Mouse (Mus musculus) liver, embryonic 15.5 days (tissue): ENCODE data around the gene Snta1. TPM values are rescaled to one million over a fixed set of nuclear protein-coding genes. Genes with fewer than 3 reads are reported as not detected.

Source experiments
- ATAC-seq: fragments of 200-750 bp; cut with Nextera tagmentation; 2 replicates; pipeline ENCODE4 v1.8.0; 2017; ENCODE audit warnings: moderate number of reproducible peaks, mild to moderate bottlenecking, moderate library complexity; ENCODE audit not compliant: insufficient read depth
- H3K27ac ChIP-seq: fragments of 300-500 bp; sonication (generic); replicated peaks from 2 replicates; pipeline ENCODE4 v1.5.1; 2015; ENCODE audit warnings: mild to moderate bottlenecking, inconsistent platforms
- H3K27me3 ChIP-seq: fragments of 300-500 bp; sonication (generic); 2 replicates; pipeline ENCODE4 v1.6.1; 2015; ENCODE audit warnings: mild to moderate bottlenecking, inconsistent platforms
- H3K36me3 ChIP-seq: fragments of 300-500 bp; sonication (generic); replicated peaks from 2 replicates; pipeline ENCODE4 v1.6.1; 2015; ENCODE audit warnings: moderate library complexity, mild to moderate bottlenecking, inconsistent platforms
- H3K4me1 ChIP-seq: fragments of 300-500 bp; sonication (generic); replicated peaks from 2 replicates; pipeline ENCODE4 v1.6.1; 2015; ENCODE audit warnings: inconsistent platforms
- H3K4me2 ChIP-seq: fragments of 300-500 bp; sonication (generic); 2 replicates; pipeline ENCODE4 v1.6.1; 2015; ENCODE audit warnings: moderate library complexity, mild to moderate bottlenecking, inconsistent platforms
- H3K4me3 ChIP-seq: fragments of 300-500 bp; sonication (generic); replicated peaks from 2 replicates; pipeline ENCODE4 v1.5.1; 2015; ENCODE audit warnings: mild to moderate bottlenecking, inconsistent platforms
- H3K9ac ChIP-seq: fragments of 300-500 bp; sonication (generic); 2 replicates; pipeline ENCODE4 v1.6.1; 2015; ENCODE audit warnings: moderate library complexity, mild to moderate bottlenecking, inconsistent platforms
- H3K9me3 ChIP-seq: fragments of 300-500 bp; sonication (generic); replicated peaks from 2 replicates; pipeline ENCODE4 v1.6.1; 2016; ENCODE audit warnings: inconsistent platforms
- WGBS: fragments of 180-500 bp; shearing (Covaris S2); methylation state at CpG from one replicate; pipeline ENCODE4 v1.1.7; 2015; ENCODE audit warnings: mixed read lengths; ENCODE audit not compliant: insufficient replicate concordance; 5-methylcytosine and 5-hydroxymethylcytosine counted together
- polyA plus RNA-seq: library from polyadenylated mRNA; unstranded; fragments of >200 nt; fragmentation: Nextera tagmentation; extraction: Ambion mirVana; gene quantifications from 2 replicates; pipeline ENCODE4 v1.2.1, GENCODE M21; 2015

The Snta1 gene
- polyA plus RNA-seq, 1 experiment from 2014 or later, result 2.9 TPM

GRCm38 (mm10) chr2:154399325-154399724 is 8.6 kb downstream of the Snta1 start:
- H3K27ac ChIP-seq, result no peak overlapping the region
- H3K4me2 ChIP-seq, result no peak overlapping the region
- no peaks in the 10 kb centered on the region; the same call in 1 of the 2 replicates for H3K27me3 ChIP-seq
- H3K36me3 ChIP-seq, result no peaks in the 10 kb centered on the region
- H3K4me3 ChIP-seq, result no peak overlapping the region
- no peak for ATAC-seq
- H3K4me1 ChIP-seq, result no peaks in the 10 kb centered on the region
- H3K9me3 ChIP-seq, result no peaks in the 10 kb centered on the region
- 76% methylated on average over 2 of the region's 2 CpGs for WGBS
- no peak overlapping the region for H3K9ac ChIP-seq

GRCm38 (mm10) chr2:154398267-154398666 is 9.6 kb downstream of the Snta1 start:
- Histone ChIP-seq H3K4me2 (no peak overlapping the region), H3K4me1 (no peaks in the 10 kb centered on the region), H3K36me3 (no peaks in the 10 kb centered on the region), H3K9ac (no peak overlapping the region), H3K27me3 (no peaks in the 10 kb centered on the region; the same call in 1 of the 2 replicates), H3K9me3 (no peaks in the 10 kb centered on the region), H3K4me3 (no peak overlapping the region), H3K27ac (no peak overlapping the region)
- 67% methylated on average over 7 of the region's 7 CpGs for WGBS
- no peak for ATAC-seq

- Histone ChIP-seq H3K4me3 (no peak overlapping the region), H3K27me3 (no peaks in the 10 kb centered on the region), H3K9ac (no peak overlapping the region), H3K27ac (no peak overlapping the region), H3K9me3 (no peaks in the 10 kb centered on the region), H3K36me3 (no peaks in the 10 kb centered on the region), H3K4me2 (no peak overlapping the region), H3K4me1 (no peaks in the 10 kb centered on the region)
- ATAC-seq, result no peak
- 54% methylated on average over 2 of the region's 2 CpGs for WGBS
Measured at GRCm38 (mm10) chr2:154396529-154396928, 11.4 kb downstream of the Snta1 start.

- Histone ChIP-seq H3K4me2 (no peak overlapping the region), H3K9me3 (no peaks in the 10 kb centered on the region), H3K9ac (no peak overlapping the region), H3K4me3 (no peak overlapping the region), H3K27ac (no peak overlapping the region), H3K4me1 (no peaks in the 10 kb centered on the region; the same call in 1 of the 2 replicates), H3K36me3 (no peaks in the 10 kb centered on the region), H3K27me3 (no peaks in the 10 kb centered on the region)
- ATAC-seq, result no peak
- WGBS, result 61% methylated on average over 3 of the region's 3 CpGs
Measured at GRCm38 (mm10) chr2:154394602-154395001, 13.3 kb downstream of the Snta1 start.

GRCm38 (mm10) chr2:154390180-154390964 is 17.5 kb downstream of the Snta1 start:
- WGBS, result 63% methylated on average over 11 of the region's 11 CpGs
- no peak overlapping the region for H3K4me3 ChIP-seq
- peak; percentile 85 for ATAC-seq
- H3K36me3 ChIP-seq, result no peaks in the 10 kb centered on the region
- no peak overlapping the region for H3K9ac ChIP-seq
- peak overlapping the region; percentile 29 for H3K27ac ChIP-seq
- no peaks in the 10 kb centered on the region; the same call in 1 of the 2 replicates for H3K4me1 ChIP-seq
- H3K27me3 ChIP-seq, result no peaks in the 10 kb centered on the region
- H3K4me2 ChIP-seq, result no peak overlapping the region
- no peaks in the 10 kb centered on the region for H3K9me3 ChIP-seq

GRCm38 (mm10) chr2:154379103-154379502 is 28.8 kb downstream of the Snta1 start:
- 69% methylated on average over 7 of the region's 7 CpGs for WGBS
- Histone ChIP-seq H3K9me3 (no peaks in the 10 kb centered on the region), H3K4me3 (no peak overlapping the region), H3K4me2 (no peak overlapping the region), H3K27me3 (no peaks in the 10 kb centered on the region), H3K36me3 (no peaks in the 10 kb centered on the region), H3K4me1 (0 out of 2 replicates have a peak, but pooled peaks cover 3% of the 10 kb centered on the region), H3K27ac (no peak overlapping the region), H3K9ac (no peak overlapping the region)
- ATAC-seq, result no peak

- Histone ChIP-seq H3K9me3 (no peaks in the 10 kb centered on the region), H3K27ac (no peak overlapping the region), H3K27me3 (no peaks in the 10 kb centered on the region), H3K36me3 (no peaks in the 10 kb centered on the region), H3K9ac (no peak overlapping the region), H3K4me3 (no peak overlapping the region), H3K4me2 (no peak overlapping the region), H3K4me1 (peaks cover 23% of the 10 kb centered on the region)
- 71% methylated on average over 6 of the region's 6 CpGs for WGBS
- no peak for ATAC-seq
Measured at GRCm38 (mm10) chr2:154374807-154375601, 32.9 kb downstream of the Snta1 start.

GRCm38 (mm10) chr2:154373961-154374632 is 33.8 kb downstream of the Snta1 start:
- H3K4me2 ChIP-seq, result no peak overlapping the region
- 52% methylated on average over 6 of the region's 6 CpGs for WGBS

GRCm38 (mm10) chr2:154372842-154373500 is 34.9 kb downstream of the Snta1 start, which contains the start of gene Cdk5rap1:
Gene Cdk5rap1 (minus strand): TSS chr2:154373010.
- Histone ChIP-seq H3K4me1 (peaks cover 23% of the 10 kb centered on the region), H3K9ac (peak within 1 kb of the TSS; percentile 91), H3K9me3 (no peaks in the 10 kb centered on the region), H3K27me3 (no peaks in the 10 kb centered on the region), H3K36me3 (peaks cover 7% of the 10 kb centered on the region; the same call in 1 of the 2 replicates), H3K4me3 (peak within 1 kb of the TSS; percentile 80), H3K27ac (peak within 1 kb of the TSS; percentile 87), H3K4me2 (peak within 1 kb of the TSS; percentile 81)
- 14% methylated on average over 9 of the region's 9 CpGs for WGBS
- ATAC-seq, result peak; percentile 33; the same call in 1 of the 2 replicates

More at GRCm38 (mm10) chr2:154373961-154374632, 33.8 kb downstream of the Snta1 start:
- no peak for ATAC-seq
- Histone ChIP-seq H3K27me3 (no peaks in the 10 kb centered on the region), H3K27ac (peak overlapping the region; percentile 4; the same call in 1 of the 2 replicates), H3K36me3 (peaks cover 6% of the 10 kb centered on the region; the same call in 1 of the 2 replicates), H3K4me1 (peaks cover 23% of the 10 kb centered on the region), H3K9ac (no peak overlapping the region), H3K4me3 (no peak overlapping the region), H3K9me3 (no peaks in the 10 kb centered on the region)

GRCm38 (mm10) chr2:154372151-154372829 is 35.6 kb downstream of the Snta1 start:
- no peaks in the 10 kb centered on the region for H3K9me3 ChIP-seq
- under 1% methylated on average over 42 of the region's 42 CpGs for WGBS
- no peaks in the 10 kb centered on the region for H3K27me3 ChIP-seq
- H3K9ac ChIP-seq, result peak overlapping the region; percentile 91
- H3K4me2 ChIP-seq, result peak overlapping the region; percentile 81
- peaks cover 13% of the 10 kb centered on the region; the same call in 1 of the 2 replicates for H3K36me3 ChIP-seq
- peaks cover 23% of the 10 kb centered on the region for H3K4me1 ChIP-seq
- H3K27ac ChIP-seq, result peak overlapping the region; percentile 87
- H3K4me3 ChIP-seq, result peak overlapping the region; percentile 80
- peak; percentile 82 for ATAC-seq
